Mouse (Mus musculus): ENCODE measurements at regions not wholly inside any gene's neighbourhood (a gene's known extent, or its start where the extent isn't known, plus 50 kb on each side); places are given as distances from the start of the nearest gene placed in this dataset.
"Not testable (repeated sequence)": the region's sequence is repeated elsewhere in the genome, so short reads cannot be mapped to it uniquely, and the experiment has no call there.

- Histone ChIP-seq H3K9me3 (replicated peaks; ENCODE audit: insufficient read depth, low read length) (no peaks in the 10 kb centered on the region), H3K36me3 (ENCODE audit: control insufficient read depth in 1 of 2, insufficient read depth in 2 of 2, low read length in 2 of 2) (no peaks in the 10 kb centered on the region), H3K27ac (ENCODE audit: control insufficient read depth, low read depth, low read length) (no peak overlapping the region), H3K79me2 (ENCODE audit: control insufficient read depth, insufficient read depth, low read length, poor library complexity) (no peaks in the 10 kb centered on the region), H3K4me3 (ENCODE audit: control insufficient read depth in 1 of 2, insufficient read depth in 1 of 2, low read depth in 2 of 2, low read length in 2 of 2) (no peak overlapping the region), H3K4me1 (ENCODE audit: control insufficient read depth in 1 of 2, insufficient read depth in 2 of 2, low read length in 2 of 2) (no peaks in the 10 kb centered on the region), H3K9ac (ENCODE audit: control insufficient read depth, low read depth, low read length, poor library complexity, severe bottlenecking) (no peak overlapping the region), H3K27me3 (ENCODE audit: control insufficient read depth in 1 of 2, insufficient read depth in 2 of 2, low read length in 2 of 2) (no peaks in the 10 kb centered on the region)
- TF ChIP-seq USF2 (IDR thresholded peaks at IDR 0.05; ENCODE audit: borderline replicate concordance in 1 of 2, insufficient read depth in 1 of 2, low read depth in 1 of 2, low read length in 2 of 2) = no peak
- TF ChIP-seq RAD21 (IDR thresholded peaks at IDR 0.05; ENCODE audit: low read depth, low read length) = no peak
- no peak for TF ChIP-seq E2F4 (IDR thresholded peaks at IDR 0.05; ENCODE audit: borderline replicate concordance, low read depth, low read length)
- TF ChIP-seq SMC3 (IDR thresholded peaks at IDR 0.05; ENCODE audit: low read depth, low read length) = no peak
- no peak for TF ChIP-seq BHLHE40 (IDR thresholded peaks at IDR 0.05; ENCODE audit: borderline replicate concordance, low read depth, low read length)
- TF ChIP-seq MAZ (IDR thresholded peaks at IDR 0.05; ENCODE audit: low read depth, low read length) = no peak
- TF ChIP-seq ELF1 (IDR thresholded peaks at IDR 0.05; ENCODE audit: low read depth, low read length) = no peak
- no peak for TF ChIP-seq TCF12 (IDR thresholded peaks at IDR 0.05; ENCODE audit: low read depth, low read length)
- TF ChIP-seq TBP (IDR thresholded peaks at IDR 0.05; ENCODE audit: low read depth, low read length) = no peak
- TF ChIP-seq SIN3A (IDR thresholded peaks at IDR 0.05; ENCODE audit: low read length) = no peak
- no peak for TF ChIP-seq ZKSCAN1 (IDR thresholded peaks at IDR 0.05; ENCODE audit: low read depth, low read length)
- TF ChIP-seq MYB (IDR thresholded peaks at IDR 0.05; ENCODE audit: low read depth, low read length) = no peak
- no peak for TF ChIP-seq GABPA (IDR thresholded peaks at IDR 0.05; ENCODE audit: low read depth, low read length)
- TF ChIP-seq TAL1 (IDR thresholded peaks at IDR 0.05; ENCODE audit: low read length) = no peak
- TF ChIP-seq KAT2A (conservative IDR thresholded peaks at IDR 0.05; ENCODE audit: low read depth, low read length) = no peak
- TF ChIP-seq MEF2A (IDR thresholded peaks at IDR 0.05; ENCODE audit: extremely low read depth, insufficient replicate concordance, low read depth, low read length, poor library complexity, severe bottlenecking) = no peak
- no peak for TF ChIP-seq CHD1 (IDR thresholded peaks at IDR 0.05; ENCODE audit: low read depth, low read length)
- TF ChIP-seq NELFE (IDR thresholded peaks at IDR 0.05; ENCODE audit: low read depth, low read length) = no peak
- TF ChIP-seq CTCF (IDR thresholded peaks at IDR 0.05 in 2 of 3, conservative IDR thresholded peaks at IDR 0.05 in 1 of 3; ENCODE audit: control insufficient read depth in 1 of 3, insufficient read depth in 1 of 3, low read depth in 2 of 3, low read length in 3 of 3, poor library complexity in 1 of 3, severe bottlenecking in 1 of 3) = no peak
- no peak for DNase-seq (ENCODE audit: low read depth, low spot score)
Measured at GRCm38 (mm10) chr1:17449291-17449690, 696.4 kb downstream of the Crisp4 start.

GRCm38 (mm10) chr1:17434064-17434463 is 711.6 kb downstream of the Crisp4 start:
- H3K9me3 ChIP-seq (replicated peaks; ENCODE audit: insufficient read depth, low read length); H3K4me1 ChIP-seq (ENCODE audit: control insufficient read depth in 1 of 2, insufficient read depth in 2 of 2, low read length in 2 of 2); H3K36me3 ChIP-seq (ENCODE audit: control insufficient read depth in 1 of 2, insufficient read depth in 2 of 2, low read length in 2 of 2); DNase-seq (ENCODE audit: low read depth, low spot score); H3K4me3 ChIP-seq (ENCODE audit: control insufficient read depth in 1 of 2, insufficient read depth in 1 of 2, low read depth in 2 of 2, low read length in 2 of 2); H3K79me2 ChIP-seq (ENCODE audit: control insufficient read depth, insufficient read depth, low read length, poor library complexity); H3K27ac ChIP-seq (ENCODE audit: control insufficient read depth, low read depth, low read length); H3K9ac ChIP-seq (ENCODE audit: control insufficient read depth, low read depth, low read length, poor library complexity, severe bottlenecking); H3K27me3 ChIP-seq (ENCODE audit: control insufficient read depth in 1 of 2, insufficient read depth in 2 of 2, low read length in 2 of 2): not testable (repeated sequence)
